Mouse (Mus musculus) midbrain, embryonic 14.5 days (tissue): ENCODE results near the gene G6pc. TPM values are rescaled to one million over a fixed set of nuclear protein-coding genes. Genes with fewer than 3 reads are reported as not detected.
A peak's percentile ranks its signal among the peaks of the same experiment; 100 is the strongest.
"Not testable (repeated sequence)": the region's sequence is repeated elsewhere in the genome, so short reads cannot be mapped to it uniquely, and the experiment has no call there.

ENCODE experiments used
- ATAC-seq: fragments of 200-750 bp; cut with Nextera tagmentation; 2 replicates; pipeline ENCODE4 v1.8.0; 2017; ENCODE audit warnings: moderate number of reproducible peaks, moderate library complexity; ENCODE audit not compliant: low FRiP score, low TSS enrichment
- DNase-seq: peaks from one replicate; pipeline ENCODE4 v3.0.0-alpha.2; 2015
- H3K27ac ChIP-seq: fragments of 300-500 bp; sonication (generic); replicated peaks from 2 replicates; pipeline ENCODE4 v1.5.1; 2014; ENCODE audit warnings: mild to moderate bottlenecking, low read depth, low read length, moderate library complexity
- H3K27me3 ChIP-seq: fragments of 300-500 bp; sonication (generic); 2 replicates; pipeline ENCODE4 v1.6.1; 2014; ENCODE audit warnings: low read length, control low read depth, mixed read lengths; ENCODE audit not compliant: control insufficient read depth, insufficient read depth
- H3K36me3 ChIP-seq: fragments of 300-500 bp; sonication (generic); 2 replicates; pipeline ENCODE4 v1.6.1; 2014; ENCODE audit warnings: low read length, control low read depth; ENCODE audit not compliant: control insufficient read depth, insufficient read depth
- H3K4me1 ChIP-seq: fragments of 300-500 bp; sonication (generic); 2 replicates; pipeline ENCODE4 v1.6.1; 2014; ENCODE audit warnings: mild to moderate bottlenecking, antibody characterized with exemption, low read length, control low read depth; ENCODE audit not compliant: control insufficient read depth, insufficient read depth
- H3K4me2 ChIP-seq: fragments of 300-500 bp; sonication (generic); 2 replicates; pipeline ENCODE4 v1.6.1; 2014; ENCODE audit warnings: mild to moderate bottlenecking, low read length, moderate library complexity
- H3K4me3 ChIP-seq: fragments of 300-500 bp; sonication (generic); replicated peaks from 2 replicates; pipeline ENCODE4 v1.5.1; 2014; ENCODE audit warnings: low read depth, low read length
- H3K9ac ChIP-seq: fragments of 300-500 bp; sonication (generic); replicated peaks from 2 replicates; pipeline ENCODE4 v1.6.1; 2014; ENCODE audit warnings: mild to moderate bottlenecking, low read length, moderate library complexity
- H3K9me3 ChIP-seq: fragments of 300-500 bp; sonication (generic); 2 replicates; pipeline ENCODE4 v1.6.1; 2016; ENCODE audit warnings: low read length, control low read depth, mixed read lengths; ENCODE audit not compliant: control insufficient read depth
- WGBS: fragments of 180-500 bp; shearing (Covaris S2); extraction: QIAGEN DNeasy Blood & Tissue Kit; methylation state at CpG from one replicate; pipeline ENCODE4 v1.1.7; 2014; 5-methylcytosine and 5-hydroxymethylcytosine counted together
- polyA plus RNA-seq: library from polyadenylated mRNA; unstranded; fragments of >200 nt; fragmentation: Nextera tagmentation; extraction: Ambion mirVana; gene quantifications from 2 replicates; pipeline ENCODE4 v1.2.1, GENCODE M21; 2014

Gene G6pc
- polyA plus RNA-seq: not detected in 2 replicates

- H3K36me3 ChIP-seq: no peaks in the 10 kb centered on the region
- ATAC-seq: no peak
- no peaks in the 10 kb centered on the region for H3K9me3 ChIP-seq
- H3K27me3 ChIP-seq: no peaks in the 10 kb centered on the region
- no peak within 1 kb of the TSS for H3K4me3 ChIP-seq
- H3K4me1 ChIP-seq: no peaks in the 10 kb centered on the region
- no peak within 1 kb of the TSS for H3K4me2 ChIP-seq
- WGBS: 92% methylated on average over 8 of the region's 8 CpGs
- H3K9ac ChIP-seq: no peak within 1 kb of the TSS
- no peak within 1 kb of the TSS for H3K27ac ChIP-seq
- DNase-seq: no peak
These were observed at the start of gene G6pc for GRCm38 (mm10) chr11:101367326-101367935. Gene G6pc (plus strand): TSS chr11:101367561.

GRCm38 (mm10) chr11:101323609-101324008 lies 43.8 kb upstream of the G6pc start:
- no peak overlapping the region for H3K4me3 ChIP-seq
- no peak overlapping the region for H3K9ac ChIP-seq
- 7% methylated on average over 4 of the region's 4 CpGs for WGBS
- no peaks in the 10 kb centered on the region for H3K27me3 ChIP-seq
- no peaks in the 10 kb centered on the region for H3K9me3 ChIP-seq
- DNase-seq (peak; percentile 84), ATAC-seq (no peak)
- no peak overlapping the region for H3K4me2 ChIP-seq
- peaks cover 76% of the 10 kb centered on the region for H3K36me3 ChIP-seq
- no peaks in the 10 kb centered on the region for H3K4me1 ChIP-seq
- no peak overlapping the region for H3K27ac ChIP-seq

- H3K36me3 ChIP-seq: peaks cover 66% of the 10 kb centered on the region
- no peak within 1 kb of the TSS for H3K27ac ChIP-seq
- WGBS: 92% methylated on average over 5 of the region's 5 CpGs
- no peak within 1 kb of the TSS for H3K9ac ChIP-seq
- no peaks in the 10 kb centered on the region for H3K9me3 ChIP-seq
- DNase-seq (no peak), ATAC-seq (no peak)
- H3K4me3 ChIP-seq: no peak within 1 kb of the TSS
- H3K4me1 ChIP-seq: no peaks in the 10 kb centered on the region
- H3K4me2 ChIP-seq: no peak within 1 kb of the TSS
- H3K27me3 ChIP-seq: no peaks in the 10 kb centered on the region
These were observed 42.6 kb upstream of the G6pc start, which contains the start of gene Aoc2 for GRCm38 (mm10) chr11:101324763-101325162. Gene Aoc2 (plus strand): TSS chr11:101325063.

GRCm38 (mm10) chr11:101325201-101325600 lies 42.2 kb upstream of the G6pc start:
- not testable (repeated sequence) for H3K4me3 ChIP-seq, DNase-seq, H3K4me2 ChIP-seq, H3K9me3 ChIP-seq, H3K9ac ChIP-seq, H3K27me3 ChIP-seq, ATAC-seq, H3K27ac ChIP-seq, H3K4me1 ChIP-seq
- peaks cover 61% of the 10 kb centered on the region for H3K36me3 ChIP-seq
- 97% methylated on average over 11 of the region's 11 CpGs for WGBS

GRCm38 (mm10) chr11:101326147-101326546 lies 41.2 kb upstream of the G6pc start:
- H3K36me3 ChIP-seq: peaks cover 52% of the 10 kb centered on the region
- no peaks in the 10 kb centered on the region for H3K4me1 ChIP-seq
- no peaks in the 10 kb centered on the region for H3K27me3 ChIP-seq
- no peak overlapping the region for H3K27ac ChIP-seq
- no peak overlapping the region for H3K4me2 ChIP-seq
- WGBS: 92% methylated on average over 11 of the region's 11 CpGs
- H3K9me3 ChIP-seq: no peaks in the 10 kb centered on the region
- ATAC-seq (no peak), DNase-seq (no peak)
- H3K4me3 ChIP-seq: no peak overlapping the region
- no peak overlapping the region for H3K9ac ChIP-seq

- H3K4me1 ChIP-seq: no peaks in the 10 kb centered on the region
- no peak overlapping the region for H3K4me2 ChIP-seq
- H3K9ac ChIP-seq: no peak overlapping the region
- no peaks in the 10 kb centered on the region for H3K27me3 ChIP-seq
- no peaks in the 10 kb centered on the region for H3K9me3 ChIP-seq
- H3K4me3 ChIP-seq: no peak overlapping the region
- peaks cover 40% of the 10 kb centered on the region for H3K36me3 ChIP-seq
- no peak overlapping the region for H3K27ac ChIP-seq
- WGBS: 57% methylated on average over 3 of the region's 3 CpGs
- no peak for DNase-seq
- no peak for ATAC-seq
These were observed 40.0 kb upstream of the G6pc start for GRCm38 (mm10) chr11:101327311-101327710.

- Histone ChIP-seq H3K4me1 (no peaks in the 10 kb centered on the region), H3K36me3 (peaks cover 23% of the 10 kb centered on the region), H3K4me3 (no peak overlapping the region), H3K9ac (no peak overlapping the region), H3K4me2 (no peak overlapping the region), H3K27me3 (no peaks in the 10 kb centered on the region), H3K27ac (no peak overlapping the region), H3K9me3 (no peaks in the 10 kb centered on the region)
- DNase-seq (no peak), ATAC-seq (no peak)
- WGBS: 86% methylated on average over 6 of the region's 6 CpGs
These were observed 38.3 kb upstream of the G6pc start for GRCm38 (mm10) chr11:101328941-101329635.

- Histone ChIP-seq H3K4me1 (no peaks in the 10 kb centered on the region), H3K27me3 (no peaks in the 10 kb centered on the region), H3K36me3 (peaks cover 10% of the 10 kb centered on the region; the same call in 1 of the 2 replicates), H3K4me2 (no peak within 1 kb of the TSS), H3K4me3 (no peak within 1 kb of the TSS), H3K9ac (no peak within 1 kb of the TSS), H3K27ac (no peak within 1 kb of the TSS), H3K9me3 (no peaks in the 10 kb centered on the region)
- no peak for ATAC-seq
- 71% methylated on average over 7 of the region's 7 CpGs for whole genome bisulfite sequencing
- DNase-seq: no peak
These were observed 36.9 kb upstream of the G6pc start, which contains the start of gene Aoc3 for GRCm38 (mm10) chr11:101330371-101330924. Gene Aoc3 (plus strand): TSS chr11:101330605.
